Mouse (Mus musculus) forebrain, postnatal 0 days (tissue): Measurements from ENCODE around the gene Pde1a. TPM values are rescaled to one million over a fixed set of nuclear protein-coding genes. Genes with fewer than 3 reads are reported as not detected.

ENCODE experiments used
- ATAC-seq: fragments of 200-750 bp; cut with Nextera tagmentation; 2 replicates; pipeline ENCODE4 v1.8.0; 2017; ENCODE audit warnings: mild to moderate bottlenecking, moderate library complexity
- DNase-seq: peaks from one replicate; pipeline ENCODE4 v3.0.0-alpha.2; 2015
- H3K27ac ChIP-seq: fragments of 300-500 bp; sonication (generic); 2 replicates; pipeline ENCODE4 v1.5.1; 2014; ENCODE audit warnings: low read depth, mild to moderate bottlenecking, antibody characterized with exemption, low read length, moderate library complexity, mixed read lengths
- H3K27me3 ChIP-seq: fragments of 300-500 bp; sonication (generic); 2 replicates; pipeline ENCODE4 v1.6.1; 2014; ENCODE audit warnings: mild to moderate bottlenecking, low read length, mixed read lengths; ENCODE audit not compliant: insufficient read depth
- H3K36me3 ChIP-seq: fragments of 300-500 bp; sonication (generic); 2 replicates; pipeline ENCODE4 v1.6.1; 2014; ENCODE audit warnings: mild to moderate bottlenecking, moderate library complexity; ENCODE audit not compliant: insufficient read depth
- H3K4me1 ChIP-seq: fragments of 300-500 bp; sonication (generic); 2 replicates; pipeline ENCODE4 v1.6.1; 2014; ENCODE audit warnings: antibody characterized with exemption; ENCODE audit not compliant: insufficient read depth
- H3K4me2 ChIP-seq: fragments of 300-500 bp; sonication (generic); 2 replicates; pipeline ENCODE4 v1.6.1; 2014; ENCODE audit warnings: low read depth, mild to moderate bottlenecking, moderate library complexity
- H3K4me3 ChIP-seq: fragments of 300-500 bp; sonication (generic); 2 replicates; pipeline ENCODE4 v1.5.1; 2014; ENCODE audit warnings: low read depth, low read length, mixed read lengths
- H3K9ac ChIP-seq: fragments of 300-500 bp; sonication (generic); 2 replicates; pipeline ENCODE4 v1.6.1; 2014; ENCODE audit warnings: mild to moderate bottlenecking
- H3K9me3 ChIP-seq: fragments of 300-500 bp; sonication (generic); 2 replicates; pipeline ENCODE4 v1.6.1; 2016; ENCODE audit warnings: low read length
- CTCF ChIP-seq: sonication (generic); IDR thresholded peaks from 2 replicates; pipeline ENCODE4 v1.5.1; 2016; ENCODE audit warnings: antibody characterized with exemption, control low read depth, low read depth
- WGBS: fragments of 180-500 bp; shearing (Covaris S2); extraction: QIAGEN DNeasy Blood & Tissue Kit; methylation state at CpG from one replicate; pipeline ENCODE4 v1.1.7; 2014; 5-methylcytosine and 5-hydroxymethylcytosine counted together
- polyA plus RNA-seq: library from polyadenylated mRNA; unstranded; fragments of >200 nt; fragmentation: Nextera tagmentation; extraction: Ambion mirVana; gene quantifications from 2 replicates; pipeline ENCODE4 v1.2.1, GENCODE M21; 2015
- total RNA-seq: library from RNA; depleted of rRNA; stranded (reverse); fragments of >200 nt; gene quantifications from 2 replicates; pipeline ENCODE4 v1.2.3, GENCODE M21; 2014; rRNA removed

The Pde1a gene
- total and polyA plus RNA-seq, 2 experiments from 2014 or later, result 45.8 to 48.9 TPM

DNA sequence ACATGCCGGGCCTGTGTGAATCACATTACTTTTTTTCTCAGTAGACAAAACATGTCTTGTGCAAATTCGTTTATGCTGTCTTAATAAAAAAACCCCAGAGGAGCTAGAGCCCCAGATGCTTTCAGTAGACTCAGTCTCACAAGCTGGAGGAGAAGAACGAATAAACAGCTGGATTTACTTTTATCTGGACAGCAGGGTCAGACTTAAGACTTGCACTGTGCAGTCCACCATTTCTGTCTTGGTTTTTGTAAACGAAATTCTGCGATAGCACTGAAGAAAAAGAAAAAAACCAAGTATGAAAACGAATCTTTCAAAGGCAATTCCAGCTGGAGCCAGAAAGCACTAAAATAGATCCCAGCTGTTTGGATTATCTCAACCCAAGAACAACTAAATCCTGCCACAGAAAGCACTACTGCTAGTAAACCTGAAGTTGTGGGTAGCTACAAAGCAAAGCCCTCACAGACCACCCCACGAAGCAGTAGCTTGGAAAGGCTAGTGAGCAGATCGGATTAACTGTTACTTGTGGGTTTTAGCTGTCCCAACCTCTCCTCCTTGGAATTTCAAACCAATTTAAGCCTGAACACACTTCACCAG is 343.6 kb downstream of the Pde1a start:
- Histone ChIP-seq H3K4me3 (no peak overlapping the region), H3K36me3 (no peaks in the 10 kb centered on the region), H3K4me2 (no peak overlapping the region), H3K27me3 (no peaks in the 10 kb centered on the region), H3K9me3 (no peaks in the 10 kb centered on the region), H3K9ac (no peak overlapping the region), H3K4me1 (no peaks in the 10 kb centered on the region), H3K27ac (no peak overlapping the region)
- WGBS, result 67% methylated on average over 8 of the region's 8 CpGs
- no peak for DNase-seq
- no peak for TF ChIP-seq CTCF
- ATAC-seq, result no peak

Other genes with a start within 250 kb of the Pde1a start
- not detected in 2 replicates for gene Prdx6b, start 163.0 kb upstream of the Pde1a start, total RNA-seq
- gene Prdx6b, start 163.0 kb upstream of the Pde1a start, polyA plus RNA-seq, result not detected in 2 replicates
- 69.6 and 79.8 TPM in 2 replicates for gene Dnajc10, start 186.0 kb upstream of the Pde1a start, total RNA-seq
- gene Dnajc10, start 186.0 kb upstream of the Pde1a start, polyA plus RNA-seq, result 42.1 and 53.4 TPM in 2 replicates